Mouse (Mus musculus): Measurements from ENCODE around the gene Bace2.
A peak's percentile ranks its signal among the peaks of the same experiment; 100 is the strongest.

DNA sequence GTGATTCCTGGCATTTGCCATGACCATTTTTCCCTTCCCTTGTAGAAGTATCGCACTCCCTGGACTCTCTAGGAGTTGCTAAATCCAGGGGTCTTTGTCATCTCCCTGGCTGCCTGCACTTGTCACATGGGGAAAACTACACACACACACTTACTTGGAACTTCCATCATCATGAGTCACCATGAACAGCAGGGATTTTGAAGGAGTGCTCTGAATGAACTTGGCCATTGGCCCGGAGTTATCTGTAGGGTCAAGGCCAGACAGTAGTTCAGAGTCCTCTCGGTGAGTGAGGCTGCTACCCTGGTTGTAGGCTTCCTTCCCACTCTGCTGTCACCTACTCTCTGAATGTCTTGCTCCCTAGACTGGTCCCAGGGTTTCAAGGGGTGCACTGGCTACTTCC lies 119.0 kb downstream of the Bace2 start:
- TF ChIP-seq CTCF (IDR thresholded peaks at IDR 0.05; ENCODE audit: control insufficient read depth, insufficient read depth, insufficient read length): no peak
- TF ChIP-seq MYOD1 (IDR thresholded peaks at IDR 0.05; ENCODE audit: control insufficient read depth, insufficient read length, low read depth): no peak
- no peak for TF ChIP-seq MAX (IDR thresholded peaks at IDR 0.05)
- TF ChIP-seq USF1 (IDR thresholded peaks at IDR 0.05; ENCODE audit: low read depth): peak; percentile 69
- no peak for TF ChIP-seq CEBPB (IDR thresholded peaks at IDR 0.05; ENCODE audit: low read depth)
- TF ChIP-seq MYOG (IDR thresholded peaks at IDR 0.05; ENCODE audit: control insufficient read depth, extremely low read depth, insufficient read length): no peak
- no peak for TF ChIP-seq FOSL1 (IDR thresholded peaks at IDR 0.05; ENCODE audit: insufficient read depth, low read length, poor library complexity, severe bottlenecking)

Data from C2C12 (cell line).